Mouse (Mus musculus) brain, embryonic 14.5 days (tissue): ENCODE measurements around the gene Add3. TPM values are rescaled to one million over a fixed set of nuclear protein-coding genes. Genes with fewer than 3 reads are reported as not detected.

ENCODE experiments used
- DNase-seq: peaks from one replicate; pipeline ENCODE4 v3.0.0-alpha.2; 2011; ENCODE audit warnings: low read depth
- CTCF ChIP-seq: fragments of 200-500 bp; IDR thresholded peaks from 2 replicates; pipeline ENCODE4 v1.5.1; 2012; ENCODE audit warnings: inconsistent platforms, mild to moderate bottlenecking, moderate library complexity, borderline replicate concordance; ENCODE audit not compliant: insufficient read depth, insufficient read length; ENCODE audit errors: extremely low read depth
- POLR2A ChIP-seq: fragments of 200-500 bp; IDR thresholded peaks from 2 replicates; pipeline ENCODE4 v1.6.1; 2012; ENCODE audit warnings: mild to moderate bottlenecking, inconsistent platforms, borderline replicate concordance; ENCODE audit not compliant: poor library complexity, insufficient read depth, insufficient read length, severe bottlenecking; ENCODE audit errors: extremely low read depth
- polyA plus RNA-seq: library from polyadenylated mRNA; depleted of rRNA; stranded (reverse); fragments of >200 nt; gene quantifications from 2 replicates; pipeline ENCODE4 v1.2.3, GENCODE M21; 2012

Gene Add3
- polyA plus RNA-seq, 1 experiment: 22.8 TPM

DNA sequence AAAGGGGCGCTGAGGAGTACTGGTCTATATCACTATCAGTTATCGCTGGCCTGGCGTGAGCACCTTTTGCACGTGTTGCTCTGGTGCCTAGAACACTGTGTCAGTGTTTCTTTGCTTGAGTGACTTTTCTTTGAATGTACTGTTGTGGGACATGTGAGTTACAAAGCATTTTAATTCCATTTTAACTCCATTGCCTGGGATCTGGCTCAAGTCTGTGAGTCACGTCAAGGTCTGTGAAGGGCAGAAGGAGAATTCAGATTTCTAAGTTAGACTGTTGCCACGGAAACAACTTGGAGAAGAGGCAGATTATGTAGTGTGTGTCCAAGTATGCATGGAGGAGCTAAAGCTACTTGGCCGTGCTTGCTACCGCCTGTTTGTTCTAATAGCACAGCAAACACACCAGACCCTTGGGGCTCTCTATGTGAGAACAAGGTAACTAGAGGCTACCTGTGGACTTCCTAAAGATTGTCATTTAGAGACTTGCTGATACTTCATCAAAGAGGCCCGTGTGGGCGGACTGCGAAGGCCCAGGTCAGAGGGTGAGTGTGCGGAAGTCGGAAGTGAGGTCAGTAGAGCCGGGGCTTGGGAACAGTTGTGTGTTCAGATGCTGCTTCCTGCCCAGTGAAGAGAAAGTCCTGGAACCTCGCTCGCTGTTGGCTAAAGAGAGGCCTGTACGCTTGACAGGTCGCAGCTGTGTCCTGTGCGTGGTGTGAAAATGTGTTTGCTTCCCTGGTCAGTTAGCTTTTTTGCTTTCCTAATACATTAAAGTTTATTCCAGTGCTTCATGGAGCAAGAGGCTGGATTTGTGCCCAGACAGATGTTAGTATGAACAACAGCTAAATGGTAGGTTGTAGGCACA is 41.0 kb downstream of the Add3 start:
- no peak for TF ChIP-seq CTCF
- no peak for TF ChIP-seq POLR2A
- DNase-seq: peak; percentile 59

DNA sequence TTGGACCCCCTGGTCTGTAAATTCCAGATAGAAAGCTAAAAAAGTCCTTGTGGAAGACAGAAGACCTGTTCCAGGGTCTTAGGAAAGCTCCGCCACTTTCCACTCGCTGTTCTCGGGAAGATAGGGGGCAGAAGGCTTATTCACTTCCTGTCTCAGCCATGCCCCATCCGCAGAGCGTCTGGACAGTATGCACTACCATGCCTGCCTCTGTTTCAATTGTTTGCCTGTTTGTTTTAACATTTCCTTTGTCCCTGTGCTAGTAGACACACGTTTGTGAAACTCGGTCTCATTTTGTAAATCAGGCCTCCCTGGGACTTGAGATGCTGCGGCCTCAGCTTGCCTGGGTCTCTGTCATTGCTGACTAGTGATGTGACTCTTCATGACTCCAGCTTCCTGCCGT is 43.4 kb downstream of the Add3 start:
- no peak for TF ChIP-seq POLR2A
- TF ChIP-seq CTCF: no peak

DNA sequence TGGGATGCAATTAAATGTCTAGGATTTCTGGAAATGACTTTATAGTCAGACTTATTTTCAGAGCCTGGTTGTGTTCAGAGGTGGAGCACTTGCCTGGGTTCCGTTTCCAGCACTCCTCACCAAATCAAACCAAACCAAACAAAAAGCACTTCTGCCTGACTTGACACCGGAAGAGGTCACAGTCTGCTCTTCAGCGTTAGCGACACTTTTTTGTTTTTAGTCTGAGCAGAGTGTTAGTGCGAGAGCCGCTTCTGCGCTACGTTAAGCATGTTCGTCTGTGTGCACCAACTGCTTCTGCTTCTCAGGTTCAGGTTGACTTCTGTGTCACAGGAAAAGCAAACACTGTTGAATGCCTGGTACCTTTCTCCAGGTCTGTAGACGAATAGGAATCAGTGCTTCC is 44.0 kb downstream of the Add3 start:
- TF ChIP-seq CTCF: no peak
- no peak for TF ChIP-seq POLR2A
- DNase-seq: peak; percentile 14

More for the DNA sequence above, 43.4 kb downstream of the Add3 start:
- DNase-seq: no peak

DNA sequence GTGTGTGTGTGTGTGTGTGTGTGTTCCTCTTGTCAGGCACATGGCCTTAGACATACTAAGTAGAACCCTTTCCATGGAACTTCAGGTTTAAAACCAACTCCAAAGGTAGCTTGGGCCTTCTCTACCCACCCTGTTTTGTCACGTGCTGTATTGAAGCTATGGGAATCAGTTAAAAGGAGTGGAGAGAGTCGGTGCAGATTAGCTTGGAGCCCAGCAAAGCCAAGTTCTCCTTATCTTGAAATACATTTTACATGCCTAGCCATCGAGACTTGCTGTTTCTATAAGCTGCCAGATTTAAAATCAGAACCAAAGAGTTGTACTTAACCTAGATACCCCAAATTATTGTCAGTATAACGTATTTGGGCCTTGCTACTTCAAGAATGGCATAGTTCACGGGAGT is 44.7 kb downstream of the Add3 start:
- TF ChIP-seq POLR2A: no peak
- TF ChIP-seq CTCF: no peak
- no peak for DNase-seq

DNA sequence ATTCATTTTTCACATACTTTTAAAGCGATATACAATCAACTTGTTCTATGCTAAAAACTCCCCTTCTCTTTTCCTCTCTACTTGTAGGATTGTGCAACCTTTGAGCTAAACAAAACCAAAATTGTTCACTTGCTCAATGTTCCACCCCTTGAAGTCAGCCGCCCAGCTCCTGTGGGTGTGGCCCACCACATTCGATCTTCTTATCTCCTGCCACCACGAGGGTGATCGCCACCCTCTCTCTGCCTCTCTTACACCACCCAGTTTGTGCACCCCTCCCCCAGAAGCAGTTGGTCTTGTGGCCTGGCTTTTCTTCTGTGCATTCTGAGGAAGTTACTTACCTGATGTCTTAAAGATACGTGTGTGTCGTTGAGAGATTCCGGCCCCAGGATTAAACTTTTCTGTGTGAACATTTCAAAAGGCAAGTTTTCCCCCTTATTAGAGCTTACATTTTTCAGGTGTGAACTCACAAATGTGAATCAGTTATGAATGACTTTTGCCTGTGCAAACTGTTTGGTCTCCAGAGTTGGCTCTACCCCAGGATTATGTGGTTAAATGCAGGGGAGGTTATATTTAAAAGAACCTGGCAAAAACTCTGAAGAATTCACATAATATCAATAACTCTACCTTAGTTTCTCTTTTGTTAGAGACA is 45.4 kb downstream of the Add3 start:
- TF ChIP-seq POLR2A: no peak
- TF ChIP-seq CTCF: no peak
- no peak for DNase-seq

DNA sequence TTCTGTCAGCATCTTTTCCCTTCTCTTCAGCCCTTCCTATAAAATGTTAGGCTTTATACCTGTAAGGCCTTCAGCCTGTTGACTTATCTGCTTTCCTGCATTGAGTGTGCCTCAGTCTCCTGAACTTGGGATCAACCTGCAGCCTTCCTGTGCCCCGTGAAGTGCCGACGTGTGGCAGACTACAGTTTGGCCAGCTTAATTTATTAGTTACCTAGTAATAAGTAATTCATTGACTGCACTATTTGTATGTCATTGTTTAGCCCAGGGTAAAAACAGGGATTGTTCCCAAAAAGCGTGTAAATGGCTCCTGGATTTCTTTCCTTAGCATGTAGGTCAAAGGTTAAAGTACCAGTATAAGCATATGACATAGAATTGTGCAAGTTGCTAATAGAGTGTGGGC is 46.2 kb downstream of the Add3 start:
- no peak for TF ChIP-seq CTCF
- TF ChIP-seq POLR2A: no peak
- DNase-seq: no peak

DNA sequence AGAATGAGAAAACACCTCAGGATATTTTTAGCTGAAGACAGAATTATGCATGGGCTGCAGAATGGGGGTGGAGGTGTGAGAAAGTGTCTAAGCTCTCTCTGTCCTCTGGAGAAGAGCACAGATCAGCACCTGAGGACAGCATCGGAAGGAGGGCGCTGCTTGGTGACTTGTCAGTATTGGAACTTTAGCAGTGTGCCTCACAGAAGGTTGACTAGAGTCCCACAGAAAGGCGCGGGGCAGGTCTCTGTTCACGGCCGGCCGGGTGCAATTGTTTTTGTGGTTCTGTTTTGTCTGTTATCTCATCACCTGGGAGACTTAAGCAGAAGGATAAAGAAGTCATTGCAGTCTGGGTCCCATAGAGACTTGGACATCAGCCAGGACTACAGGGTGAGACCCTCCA is 47.3 kb downstream of the Add3 start:
- TF ChIP-seq POLR2A (no peak), CTCF (no peak)
- no peak for DNase-seq

DNA sequence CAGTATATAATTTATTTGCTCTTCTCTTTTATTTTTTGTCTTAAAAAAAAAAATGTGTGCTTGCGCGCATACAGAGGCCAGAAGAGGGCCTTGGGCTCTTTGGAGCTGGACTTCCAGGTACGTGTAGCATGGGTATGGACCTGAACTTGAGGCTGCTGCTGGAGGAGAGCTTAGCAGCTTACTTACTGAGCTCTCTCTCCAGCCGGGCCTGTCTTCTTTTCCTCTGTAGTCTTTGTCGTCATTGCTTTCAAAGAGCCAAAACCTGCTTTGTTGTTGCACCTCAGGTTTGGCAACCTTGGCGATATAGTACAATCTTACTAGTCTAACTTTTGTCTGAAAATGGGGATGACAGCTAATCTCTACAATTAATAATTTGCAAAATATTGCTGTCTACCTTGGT is 47.9 kb downstream of the Add3 start:
- no peak for TF ChIP-seq POLR2A
- TF ChIP-seq CTCF: no peak
- DNase-seq: no peak

DNA sequence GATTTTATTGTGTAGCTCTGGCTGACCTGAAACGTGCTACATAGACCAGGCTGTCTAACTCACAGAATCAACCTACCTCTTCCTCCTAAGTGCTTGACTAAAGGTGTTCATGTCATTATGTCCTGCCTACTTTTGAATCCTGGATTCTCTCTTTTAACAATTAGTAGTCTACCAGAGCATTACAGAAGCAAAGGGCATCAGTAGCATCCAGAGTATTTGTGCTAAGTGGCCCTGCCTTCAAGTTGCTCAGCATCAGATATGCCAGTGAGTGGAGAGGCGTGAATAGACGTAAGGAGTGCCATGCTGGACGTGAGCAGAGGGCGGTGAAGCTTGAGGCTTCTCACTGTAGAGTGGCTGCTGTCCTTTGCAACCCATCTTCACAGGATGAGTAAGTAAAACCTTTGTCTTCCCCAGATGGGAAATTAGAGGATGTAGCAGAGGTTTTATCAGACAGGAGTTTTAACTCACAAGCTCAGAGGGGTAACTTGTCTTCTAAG is 48.5 kb downstream of the Add3 start:
- no peak for DNase-seq
- TF ChIP-seq CTCF (no peak), POLR2A (no peak)

DNA sequence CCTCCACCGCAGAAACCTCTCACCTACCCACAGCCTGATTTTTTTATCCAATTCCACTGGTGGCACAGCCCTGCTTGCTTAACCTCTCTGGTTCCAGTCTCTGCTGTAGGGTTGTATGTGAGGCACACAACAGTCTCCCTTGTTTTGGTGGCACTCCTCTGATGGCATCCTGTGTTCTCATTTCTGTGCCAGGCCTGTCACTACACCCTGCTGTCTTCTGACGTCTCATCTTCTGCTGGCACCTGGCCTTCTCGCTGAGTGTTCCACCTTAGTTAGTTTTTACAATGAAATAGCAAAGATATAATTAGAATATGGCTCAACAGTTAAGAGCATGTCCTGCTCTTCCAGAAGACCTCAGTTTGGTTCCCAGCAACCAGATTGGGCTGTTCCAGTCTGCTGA is 49.5 kb downstream of the Add3 start:
- no peak for DNase-seq
- TF ChIP-seq CTCF (no peak), POLR2A (no peak)

DNA sequence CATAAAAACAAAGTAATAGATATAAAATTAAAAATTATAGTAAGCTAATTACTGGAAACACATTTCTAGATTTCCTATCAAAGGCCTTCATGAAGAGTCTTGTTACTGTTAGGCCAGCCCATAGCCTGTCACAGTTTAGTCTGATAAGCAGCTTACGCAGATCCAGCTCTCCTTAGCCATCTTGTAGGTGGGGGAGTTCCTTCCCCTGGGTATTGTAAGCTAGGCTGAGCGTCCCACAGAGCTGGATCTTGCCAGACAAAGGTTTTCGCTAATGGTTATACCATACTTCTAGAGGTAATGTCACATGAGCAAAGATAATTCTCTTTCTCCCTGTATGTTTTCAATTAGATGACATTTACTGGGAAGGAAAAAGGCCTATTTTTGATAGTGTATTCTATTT is 50.0 kb downstream of the Add3 start:
- peak; percentile 17 for DNase-seq
- no peak for TF ChIP-seq CTCF
- TF ChIP-seq POLR2A: no peak

DNA sequence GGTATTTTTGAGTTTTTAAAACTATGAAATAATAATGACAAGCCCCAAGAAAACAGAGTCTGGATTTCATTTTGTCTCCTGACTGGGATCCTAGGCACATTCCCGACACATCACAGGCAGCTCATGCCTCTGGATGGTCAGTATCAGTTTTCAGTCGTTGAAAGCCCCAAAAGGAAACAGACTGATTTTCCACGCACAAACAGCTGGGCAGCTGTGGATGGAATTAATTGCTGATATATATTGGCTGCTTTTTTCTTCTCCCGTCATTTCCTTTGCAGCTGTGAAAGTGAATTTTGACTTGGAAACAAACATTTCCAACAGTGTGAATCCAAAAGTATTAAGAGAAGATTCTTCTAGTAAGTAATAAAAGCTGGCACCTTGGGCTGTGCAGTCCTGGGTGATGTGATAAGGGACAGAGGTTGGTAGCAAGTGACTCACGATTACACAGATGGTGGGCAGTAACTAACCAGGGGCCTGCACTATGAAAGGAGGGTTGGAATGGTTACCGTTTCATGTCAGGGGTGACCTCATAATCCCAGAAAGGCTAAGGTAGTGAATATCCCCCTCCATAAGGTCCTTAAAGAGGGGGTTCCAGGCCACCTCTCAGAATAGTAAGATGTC is 51.7 kb downstream of the Add3 start:
- no peak for DNase-seq
- TF ChIP-seq POLR2A (no peak), CTCF (no peak)

DNA sequence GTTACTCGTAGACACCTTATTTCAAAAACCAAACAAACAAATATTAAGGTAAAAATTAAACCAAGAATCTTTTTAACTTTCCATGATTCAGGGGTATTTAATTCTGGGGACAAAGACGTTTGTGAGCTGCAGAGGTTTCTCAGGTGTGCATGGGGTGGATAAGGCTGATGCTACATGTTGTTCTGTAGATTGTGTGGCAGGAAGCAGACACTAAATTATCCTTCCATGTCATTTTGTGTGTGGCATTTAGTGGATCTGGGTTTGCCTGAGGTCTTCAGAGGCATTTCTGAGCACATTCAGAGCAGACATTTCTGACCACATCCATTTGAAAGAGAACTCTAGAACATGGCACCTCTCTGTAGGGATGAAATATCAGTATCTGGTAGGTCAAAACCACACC is 52.9 kb downstream of the Add3 start:
- no peak for DNase-seq
- TF ChIP-seq CTCF: no peak
- TF ChIP-seq POLR2A: no peak

DNA sequence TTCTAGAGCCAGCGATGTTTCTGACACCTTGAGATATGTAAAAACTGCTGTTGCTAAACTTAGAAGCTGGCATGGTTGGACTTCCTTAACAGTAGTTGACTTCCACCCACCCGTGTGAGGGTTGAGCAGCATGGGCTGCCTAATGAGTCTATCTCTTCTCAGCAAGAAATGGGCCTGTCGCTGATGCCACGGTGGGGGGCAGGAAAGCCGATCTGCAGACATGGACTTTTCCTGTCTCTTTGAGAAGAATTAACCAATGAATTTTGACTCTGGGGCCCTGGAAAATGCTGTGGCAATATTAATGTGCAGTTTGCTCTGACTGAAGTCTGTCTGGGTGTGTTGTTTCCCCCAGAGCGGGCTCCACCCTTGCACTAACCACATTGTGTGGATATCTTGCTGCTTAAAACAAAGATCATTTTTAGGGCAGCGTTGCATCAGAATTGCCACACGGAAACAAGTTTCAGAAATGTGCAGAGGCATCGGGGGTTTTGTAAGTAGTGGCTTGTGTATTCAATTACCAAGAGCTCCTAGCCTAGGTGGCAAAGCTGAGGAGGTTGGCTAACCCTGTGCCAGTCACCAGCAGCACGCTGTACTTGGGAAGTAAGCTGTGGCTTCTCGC is 53.8 kb downstream of the Add3 start:
- no peak for TF ChIP-seq CTCF
- no peak for TF ChIP-seq POLR2A
- peak; percentile 7 for DNase-seq
